Mouse (Mus musculus): ENCODE results near the gene Kpna6.

- TF ChIP-seq GATA1 (IDR thresholded peaks at IDR 0.05; ENCODE audit: low read depth, low read length) (no peak), CTCF (IDR thresholded peaks at IDR 0.05 in 2 of 3, conservative IDR thresholded peaks at IDR 0.05 in 1 of 3; ENCODE audit: control insufficient read depth in 1 of 3, insufficient read depth in 1 of 3, low read depth in 2 of 3, low read length in 3 of 3, poor library complexity in 1 of 3, severe bottlenecking in 1 of 3) (no peak)
These were observed 48.1 kb downstream of the Kpna6 start for GRCm38 (mm10) chr4:129624281-129625028.

Data from MEL (cell line).